Mouse (Mus musculus) cerebellum, adult 2 months (tissue): ENCODE results near the gene Zfhx2.

Source experiments
- CTCF ChIP-seq: fragments of 200-500 bp; IDR thresholded peaks from 2 replicates; pipeline ENCODE4 v1.5.1; 2011; ENCODE audit warnings: low read depth, mild to moderate bottlenecking, control low read depth, low read length, moderate library complexity, borderline replicate concordance; ENCODE audit not compliant: insufficient read depth
- POLR2A ChIP-seq: fragments of 200-500 bp; IDR thresholded peaks from 2 replicates; pipeline ENCODE4 v1.6.1; 2011; ENCODE audit warnings: low read length, control low read depth, borderline replicate concordance; ENCODE audit not compliant: insufficient read depth

DNA sequence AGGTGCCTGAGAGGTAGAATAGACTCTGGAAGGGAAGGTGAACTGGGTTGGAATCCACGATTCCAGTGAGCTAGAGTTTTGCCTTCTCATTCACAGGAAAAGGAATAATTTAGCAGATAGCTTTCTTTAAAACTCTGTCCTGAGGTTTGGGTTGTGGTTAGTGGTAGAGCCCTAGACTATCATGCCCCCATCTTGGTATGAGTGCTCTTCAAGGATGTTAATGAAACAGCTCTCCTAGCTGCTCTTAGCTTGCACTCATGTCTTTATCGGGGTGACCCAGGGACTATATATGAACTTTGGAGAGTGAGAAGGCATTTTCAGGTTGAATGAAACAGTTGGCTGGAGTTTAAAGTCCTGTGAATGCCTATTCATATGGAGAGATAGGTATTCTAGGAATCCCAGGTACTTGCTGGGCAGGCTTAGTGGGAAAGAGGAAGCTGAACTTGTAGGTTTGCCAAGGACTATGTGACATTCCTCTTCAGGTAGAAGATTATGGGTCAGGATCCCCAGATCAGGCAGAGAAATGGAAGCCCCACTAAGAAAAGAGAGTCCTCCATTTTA, 44.1 kb downstream of the Zfhx2 start:
- TF ChIP-seq POLR2A (no peak), CTCF (no peak)
